Mouse (Mus musculus) lung, postnatal 0 days (tissue): Measurements from ENCODE around the gene Gm11027. TPM values are rescaled to one million over a fixed set of nuclear protein-coding genes. Genes with fewer than 3 reads are reported as not detected.

Source experiments
- ATAC-seq: fragments of 200-750 bp; cut with Nextera tagmentation; 2 replicates; pipeline ENCODE4 v1.8.0; 2017; ENCODE audit warnings: moderate library complexity
- DNase-seq: peaks from one replicate; pipeline ENCODE4 v3.0.0-alpha.2; 2016; ENCODE audit warnings: low spot score
- H3K27ac ChIP-seq: fragments of 300-500 bp; sonication (generic); 2 replicates; pipeline ENCODE4 v1.5.1; 2014; ENCODE audit warnings: antibody characterized with exemption, mild to moderate bottlenecking, low read length, mixed read lengths
- H3K27me3 ChIP-seq: fragments of 300-500 bp; sonication (generic); replicated peaks from 2 replicates; pipeline ENCODE4 v1.6.1; 2014; ENCODE audit warnings: low read length, mixed read lengths; ENCODE audit not compliant: insufficient read depth
- H3K36me3 ChIP-seq: fragments of 300-500 bp; sonication (generic); 2 replicates; pipeline ENCODE4 v1.6.1; 2014; ENCODE audit warnings: low read length, mixed read lengths; ENCODE audit not compliant: insufficient read depth
- H3K4me1 ChIP-seq: fragments of 300-500 bp; sonication (generic); 2 replicates; pipeline ENCODE4 v1.6.1; 2014; ENCODE audit warnings: antibody characterized with exemption, low read depth, low read length, mixed read lengths; ENCODE audit not compliant: insufficient read depth
- H3K4me2 ChIP-seq: fragments of 300-500 bp; sonication (generic); replicated peaks from 2 replicates; pipeline ENCODE4 v1.6.1; 2014; ENCODE audit warnings: low read depth, mild to moderate bottlenecking, low read length, moderate library complexity, mixed read lengths
- H3K4me3 ChIP-seq: fragments of 300-500 bp; sonication (generic); 2 replicates; pipeline ENCODE4 v1.5.1; 2014; ENCODE audit warnings: low read depth, low read length
- H3K9ac ChIP-seq: fragments of 300-500 bp; sonication (generic); replicated peaks from 2 replicates; pipeline ENCODE4 v1.6.1; 2014; ENCODE audit warnings: low read depth, mild to moderate bottlenecking
- H3K9me3 ChIP-seq: fragments of 300-500 bp; sonication (generic); 2 replicates; pipeline ENCODE4 v1.6.1; 2016; ENCODE audit warnings: low read length, mixed read lengths
- CTCF ChIP-seq: IDR thresholded peaks from 2 replicates; pipeline ENCODE4 v1.5.1; 2016; ENCODE audit warnings: antibody characterized with exemption, mild to moderate bottlenecking
- EP300 ChIP-seq: IDR thresholded peaks from 2 replicates; pipeline ENCODE4 v1.6.1; 2016; ENCODE audit warnings: antibody characterized with exemption, mild to moderate bottlenecking, control low read depth
- WGBS: fragments of 180-500 bp; shearing (Covaris S2); extraction: QIAGEN DNeasy Blood & Tissue Kit; methylation state at CpG from one replicate; pipeline ENCODE4 v1.1.7; 2014; 5-methylcytosine and 5-hydroxymethylcytosine counted together
- polyA plus RNA-seq: library from polyadenylated mRNA; unstranded; fragments of >200 nt; fragmentation: Nextera tagmentation; extraction: Ambion mirVana; gene quantifications from 2 replicates; pipeline ENCODE4 v1.2.1, GENCODE M21; 2015

Gene Gm11027
- polyA plus RNA-seq, 1 experiment from 2014 or later = not detected

- H3K27ac ChIP-seq = no peak overlapping the region; the same call in 1 of the 2 replicates
- 85% methylated on average over 3 of the region's 3 CpGs for WGBS
- H3K4me3 ChIP-seq = no peak overlapping the region
- no peaks in the 10 kb centered on the region for H3K9me3 ChIP-seq
- no peak overlapping the region for H3K9ac ChIP-seq
- TF ChIP-seq CTCF = no peak
- TF ChIP-seq EP300 = no peak
- no peak overlapping the region for H3K4me2 ChIP-seq
- DNase-seq (no peak), ATAC-seq (no peak)
- no peaks in the 10 kb centered on the region for H3K36me3 ChIP-seq
- H3K27me3 ChIP-seq = no peaks in the 10 kb centered on the region
- no peaks in the 10 kb centered on the region for H3K4me1 ChIP-seq
These were observed 38.5 kb upstream of the Gm11027 start for GRCm38 (mm10) chr12:116236658-116237057.

- H3K27ac ChIP-seq = no peak overlapping the region
- no peak overlapping the region for H3K4me2 ChIP-seq
- H3K4me1 ChIP-seq = no peaks in the 10 kb centered on the region
- H3K4me3 ChIP-seq = no peak overlapping the region
- H3K9ac ChIP-seq = no peak overlapping the region
- ATAC-seq (no peak), DNase-seq (no peak)
- H3K27me3 ChIP-seq = no peaks in the 10 kb centered on the region
- TF ChIP-seq CTCF = no peak
- no peak for TF ChIP-seq EP300
- no peaks in the 10 kb centered on the region for H3K9me3 ChIP-seq
- no peaks in the 10 kb centered on the region for H3K36me3 ChIP-seq
These were observed 36.8 kb upstream of the Gm11027 start for GRCm38 (mm10) chr12:116238370-116238769.

- no peak for TF ChIP-seq CTCF
- TF ChIP-seq EP300 = no peak
- WGBS = 73% methylated on average over 3 of the region's 3 CpGs
These were observed 36.4 kb upstream of the Gm11027 start for GRCm38 (mm10) chr12:116238803-116239202.

GRCm38 (mm10) chr12:116244601-116245000, 30.6 kb upstream of the Gm11027 start:
- H3K4me1 ChIP-seq = no peaks in the 10 kb centered on the region
- no peak overlapping the region for H3K4me2 ChIP-seq
- H3K4me3 ChIP-seq = no peak overlapping the region
- no peak overlapping the region for H3K27ac ChIP-seq
- ATAC-seq (no peak), DNase-seq (no peak)
- H3K9ac ChIP-seq = no peak overlapping the region
- TF ChIP-seq EP300 (no peak), CTCF (no peak)
- H3K9me3 ChIP-seq = no peaks in the 10 kb centered on the region
- peaks cover 6% of the 10 kb centered on the region; the same call in 1 of the 2 replicates for H3K36me3 ChIP-seq
- WGBS = 93% methylated on average over 1 of the region's 1 CpGs
- no peaks in the 10 kb centered on the region for H3K27me3 ChIP-seq

More at GRCm38 (mm10) chr12:116238803-116239202, 36.4 kb upstream of the Gm11027 start:
- no peak overlapping the region for H3K9ac ChIP-seq
- ATAC-seq = no peak
- no peak for DNase-seq
- H3K4me2 ChIP-seq = no peak overlapping the region
- H3K36me3 ChIP-seq = no peaks in the 10 kb centered on the region
- H3K9me3 ChIP-seq = no peaks in the 10 kb centered on the region
- H3K27me3 ChIP-seq = no peaks in the 10 kb centered on the region
- no peak overlapping the region for H3K4me3 ChIP-seq
- H3K27ac ChIP-seq = no peak overlapping the region
- no peaks in the 10 kb centered on the region for H3K4me1 ChIP-seq

GRCm38 (mm10) chr12:116254652-116255051, 20.5 kb upstream of the Gm11027 start:
- no peaks in the 10 kb centered on the region for H3K36me3 ChIP-seq
- TF ChIP-seq CTCF (no peak), EP300 (no peak)

GRCm38 (mm10) chr12:116255636-116256035, 19.6 kb upstream of the Gm11027 start:
- H3K4me3 ChIP-seq = no peak overlapping the region
- no peak overlapping the region for H3K9ac ChIP-seq
- TF ChIP-seq CTCF (no peak), EP300 (no peak)
- no peak for DNase-seq
- WGBS = 88% methylated on average over 11 of the region's 11 CpGs
- no peaks in the 10 kb centered on the region for H3K4me1 ChIP-seq
- H3K9me3 ChIP-seq = no peaks in the 10 kb centered on the region
- no peak for ATAC-seq
- H3K36me3 ChIP-seq = no peaks in the 10 kb centered on the region
- no peak overlapping the region for H3K4me2 ChIP-seq
- no peak overlapping the region for H3K27ac ChIP-seq
- no peaks in the 10 kb centered on the region for H3K27me3 ChIP-seq

More at GRCm38 (mm10) chr12:116254652-116255051, 20.5 kb upstream of the Gm11027 start:
- Histone ChIP-seq H3K27me3 (no peaks in the 10 kb centered on the region), H3K9ac (no peak overlapping the region), H3K27ac (no peak overlapping the region), H3K4me3 (no peak overlapping the region), H3K4me1 (no peaks in the 10 kb centered on the region), H3K4me2 (no peak overlapping the region), H3K9me3 (no peaks in the 10 kb centered on the region)
- ATAC-seq (peak; percentile 32; the same call in 1 of the 2 replicates), DNase-seq (no peak)
- WGBS = 27% methylated on average over 8 of the region's 8 CpGs

- no peaks in the 10 kb centered on the region for H3K9me3 ChIP-seq
- WGBS = 78% methylated on average over 2 of the region's 2 CpGs
These were observed 16.9 kb upstream of the Gm11027 start for GRCm38 (mm10) chr12:116258321-116258720.

More at GRCm38 (mm10) chr12:116258321-116258720, 16.9 kb upstream of the Gm11027 start:
- Histone ChIP-seq H3K36me3 (no peaks in the 10 kb centered on the region), H3K27me3 (no peaks in the 10 kb centered on the region), H3K9ac (no peak overlapping the region), H3K4me2 (no peak overlapping the region), H3K27ac (no peak overlapping the region), H3K4me1 (no peaks in the 10 kb centered on the region), H3K4me3 (no peak overlapping the region)
- ATAC-seq = no peak
- DNase-seq = no peak
- TF ChIP-seq EP300 (no peak), CTCF (no peak)
